Mouse (Mus musculus) retina, embryonic 14.5 days (tissue): ENCODE results near the gene Uhrf2.
"Not testable (repeated sequence)": the region's sequence is repeated elsewhere in the genome, so short reads cannot be mapped to it uniquely, and the experiment has no call there.

Experiments used
- DNase-seq: peaks from one replicate; pipeline ENCODE4 v3.0.0-alpha.2; 2015; ENCODE audit warnings: low spot score

Gene Uhrf2

GRCm38 (mm10) chr19:30029894-30030635 is at the start of gene Uhrf2:
Gene Uhrf2, plus strand, starts transcription at chr19:30030513.
- peak; percentile 98 for DNase-seq

DNA sequence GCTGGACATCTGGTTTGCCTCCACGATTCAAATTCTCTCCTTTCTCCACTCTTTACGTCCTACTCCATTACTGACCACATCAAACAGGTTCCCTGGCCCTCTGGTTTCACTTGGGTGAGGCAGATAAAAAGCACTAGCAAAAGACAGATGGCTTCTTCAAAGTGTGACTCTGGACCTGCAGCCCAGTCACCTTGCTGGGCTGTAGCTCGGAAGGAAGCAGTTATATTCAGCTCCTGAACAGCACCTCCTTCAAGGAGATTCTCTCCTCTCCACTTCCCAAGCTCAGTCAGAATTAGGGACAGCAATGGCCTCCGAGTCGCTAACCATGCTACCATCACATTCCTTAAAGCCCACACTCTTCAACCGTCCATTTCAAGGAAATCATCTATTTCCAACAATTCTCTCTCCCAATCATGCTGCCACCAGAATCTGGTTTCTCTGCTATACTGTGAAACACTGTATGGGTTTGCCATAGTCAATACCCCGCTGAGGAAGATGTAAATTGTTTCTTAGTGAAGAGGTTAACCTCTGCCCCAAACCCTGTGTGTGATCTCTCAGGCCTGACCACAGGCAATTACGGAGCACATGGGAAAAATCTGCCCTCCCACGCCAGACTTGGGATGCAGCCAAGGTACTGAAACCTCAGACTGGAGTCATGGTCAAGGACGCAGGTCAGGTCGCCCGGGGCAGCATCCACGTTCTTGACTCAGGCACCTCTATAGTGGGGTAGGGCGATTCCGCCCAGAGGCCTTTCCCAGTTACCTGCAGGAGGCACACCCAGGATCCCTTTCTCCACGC is 45.9 kb upstream of the Uhrf2 start:
- DNase-seq: no peak

DNA sequence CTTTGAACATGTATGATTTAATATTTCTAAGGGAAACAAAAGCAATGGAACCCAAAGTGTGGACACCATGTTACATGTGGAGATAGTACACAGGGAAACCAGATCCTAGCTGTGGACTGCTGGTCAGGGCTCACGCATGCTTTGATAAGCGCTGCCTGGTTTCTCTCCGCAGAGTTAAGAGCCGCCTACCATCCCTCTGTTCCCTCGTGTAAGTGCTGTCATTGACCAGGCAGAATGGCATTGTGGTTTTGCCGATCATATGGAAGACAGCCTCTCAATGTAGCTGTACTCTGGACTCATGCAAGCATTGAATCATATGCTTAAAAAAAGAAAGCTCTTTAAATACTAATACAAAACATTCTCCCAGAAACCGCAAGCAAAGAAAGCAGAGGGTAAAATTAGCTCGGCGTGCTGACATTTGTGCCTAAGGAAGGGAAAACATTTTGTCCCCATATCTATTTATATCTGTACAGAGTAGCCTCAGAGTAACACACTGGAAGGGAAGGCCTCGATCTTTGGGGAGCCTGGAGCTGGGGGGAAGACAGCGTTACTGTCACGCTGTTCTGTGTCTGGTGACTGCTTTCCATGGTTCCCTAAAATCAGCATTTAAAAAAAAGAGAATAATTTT is 43.7 kb upstream of the Uhrf2 start:
- no peak for DNase-seq

GRCm38 (mm10) chr19:30000406-30001365 is 29.6 kb upstream of the Uhrf2 start:
- no peak for DNase-seq

- no peak for DNase-seq
These were observed 28.8 kb upstream of the Uhrf2 start for GRCm38 (mm10) chr19:30001550-30001949.

GRCm38 (mm10) chr19:30003621-30004020 is 26.7 kb upstream of the Uhrf2 start, which contains the start of gene Trpd52l3:
Gene Trpd52l3, plus strand, starts transcription at chr19:30003790.
- no peak for DNase-seq

- no peak for DNase-seq
These were observed 23.9 kb upstream of the Uhrf2 start for GRCm38 (mm10) chr19:30006371-30006770.

GRCm38 (mm10) chr19:30010520-30011296 is 19.6 kb upstream of the Uhrf2 start:
- no peak for DNase-seq

- no peak for DNase-seq
These were observed 16.0 kb upstream of the Uhrf2 start for GRCm38 (mm10) chr19:30014331-30014730.

DNA sequence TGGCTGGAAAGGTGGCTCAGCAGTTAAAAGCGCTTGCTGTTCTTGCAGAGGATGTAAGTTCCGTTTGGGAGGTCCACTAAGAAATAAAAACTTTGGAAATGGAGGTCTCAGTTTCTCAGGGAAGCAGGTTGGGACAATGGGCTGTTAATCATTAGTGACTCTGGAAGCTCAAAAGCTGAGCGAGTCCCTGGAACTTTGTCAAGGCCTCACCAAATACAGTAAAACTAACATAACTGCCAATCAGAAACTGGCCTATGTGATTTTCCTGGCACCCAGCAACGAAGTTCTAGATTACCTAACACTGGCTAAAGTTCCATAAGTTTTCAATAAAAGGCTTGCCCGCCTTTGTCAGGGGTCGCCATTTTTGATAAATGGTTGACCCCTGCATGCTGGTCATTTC is 14.2 kb upstream of the Uhrf2 start:
- DNase-seq: no peak

DNA sequence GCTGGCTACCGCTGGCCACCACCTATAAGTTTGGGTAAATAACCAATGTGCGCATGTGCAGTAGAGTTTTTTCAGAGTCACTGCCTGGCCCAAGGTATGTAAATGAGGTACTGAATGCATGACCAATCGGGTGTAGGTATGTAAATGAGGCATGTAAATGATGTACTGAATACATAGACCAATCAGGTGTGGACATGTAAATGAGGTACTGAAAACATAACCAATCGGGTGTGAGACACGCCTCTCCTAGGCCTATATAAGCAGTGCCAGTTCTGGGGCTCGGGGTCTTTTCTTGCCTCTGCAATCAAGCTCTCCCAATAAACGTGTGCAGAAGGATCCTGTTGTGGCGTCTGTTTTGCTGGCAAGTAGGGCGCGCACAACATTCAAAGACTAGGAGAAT is 6.9 kb upstream of the Uhrf2 start:
- DNase-seq: not testable (repeated sequence)

DNA sequence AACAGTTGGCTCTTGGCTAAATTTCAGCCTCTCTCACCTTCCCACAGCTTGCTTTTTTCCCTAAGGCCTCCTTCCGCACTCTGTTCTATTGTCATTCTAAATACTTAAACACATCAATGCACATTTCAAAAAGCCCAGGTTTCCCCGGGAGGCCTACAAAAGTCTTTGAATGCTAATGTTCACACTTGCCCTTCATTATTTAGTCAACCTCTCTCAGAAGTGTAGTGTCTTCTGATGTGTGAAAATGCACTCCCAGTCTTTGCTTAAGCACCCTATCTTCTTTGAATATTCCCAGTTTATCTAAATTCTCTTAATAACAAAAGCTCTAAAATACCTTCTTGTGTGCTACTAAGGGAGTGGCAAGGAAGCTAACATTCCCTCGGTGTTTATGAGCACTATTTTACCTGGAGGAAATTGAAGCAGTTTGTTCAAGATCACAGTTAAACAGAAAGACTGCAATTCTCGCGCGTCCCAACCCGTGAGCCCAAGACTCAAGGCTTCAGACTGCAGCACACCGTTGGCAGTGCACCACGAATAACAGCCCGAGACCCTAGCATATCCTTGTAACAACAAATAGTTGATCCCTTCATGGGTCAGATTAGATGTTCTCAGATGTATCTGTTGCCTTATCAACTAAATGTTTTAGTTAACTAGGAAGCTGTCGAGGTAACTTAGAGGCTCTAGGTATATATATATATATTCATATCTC is 1.2 kb upstream of the Uhrf2 start:
- peak; percentile 48 for DNase-seq

DNA sequence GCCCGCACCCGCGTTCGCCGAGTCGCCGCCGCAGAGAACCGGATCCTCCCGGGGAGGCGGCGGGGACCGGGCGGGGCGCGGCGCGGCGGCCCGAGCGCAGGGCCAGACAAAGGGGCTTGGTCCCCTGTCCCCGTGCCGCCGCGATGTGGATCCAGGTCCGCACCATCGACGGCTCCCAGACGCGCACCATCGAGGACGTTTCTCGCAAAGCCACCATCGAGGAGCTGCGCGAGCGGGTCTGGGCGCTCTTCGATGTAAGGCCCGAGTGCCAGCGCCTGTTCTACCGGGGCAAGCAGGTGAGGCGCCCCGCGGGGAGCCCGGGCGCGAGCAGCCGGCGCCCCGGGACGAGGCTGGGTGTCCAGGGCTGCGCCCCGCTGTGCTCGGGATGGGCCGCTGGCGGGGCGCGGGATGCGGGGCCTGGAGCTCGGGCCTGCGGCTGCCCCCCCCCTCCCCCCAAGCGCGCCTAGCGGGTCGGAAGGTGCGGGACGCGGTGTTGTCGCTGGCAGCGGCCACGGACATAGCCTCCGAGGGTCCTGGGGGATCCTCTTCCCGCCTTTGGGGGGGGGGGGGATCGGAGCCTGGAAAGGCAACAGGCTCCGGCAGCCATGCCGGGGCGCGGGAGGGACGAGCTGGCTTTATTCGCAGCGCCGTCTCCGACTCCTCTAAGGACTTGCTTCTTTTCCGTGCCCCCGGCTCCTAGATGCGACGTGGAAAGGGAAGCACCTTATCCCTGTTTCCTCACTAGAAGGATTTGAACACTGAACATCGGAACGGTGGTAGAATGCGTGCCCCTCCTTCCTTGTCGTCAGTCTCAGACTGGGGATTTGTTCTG is 539 bp downstream of the Uhrf2 start:
- peak; percentile 50 for DNase-seq

- peak; percentile 21 for DNase-seq
These were observed 1.2 kb downstream of the Uhrf2 start for GRCm38 (mm10) chr19:30031468-30031931.

DNA sequence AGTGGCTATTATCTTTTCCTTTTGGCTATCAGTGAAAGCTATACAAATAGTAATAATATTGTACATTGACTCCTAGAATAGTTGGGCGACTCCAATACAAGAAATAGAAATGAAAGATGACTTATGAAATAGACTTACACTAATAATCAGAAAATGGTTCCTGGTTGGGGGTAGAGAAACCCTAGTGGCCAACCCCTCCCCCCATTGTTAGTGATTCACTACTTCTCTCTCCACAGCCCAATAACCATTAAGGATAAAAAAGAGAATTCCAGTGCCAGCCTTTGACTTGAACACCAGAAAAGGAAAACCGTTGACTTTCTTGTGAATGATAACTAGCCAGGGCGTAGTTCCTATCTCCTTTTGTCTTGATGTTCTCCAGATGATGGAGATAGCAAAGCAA is 1.9 kb downstream of the Uhrf2 start:
- DNase-seq: no peak

GRCm38 (mm10) chr19:30035361-30035760 is 5.0 kb downstream of the Uhrf2 start:
- DNase-seq: no peak

DNA sequence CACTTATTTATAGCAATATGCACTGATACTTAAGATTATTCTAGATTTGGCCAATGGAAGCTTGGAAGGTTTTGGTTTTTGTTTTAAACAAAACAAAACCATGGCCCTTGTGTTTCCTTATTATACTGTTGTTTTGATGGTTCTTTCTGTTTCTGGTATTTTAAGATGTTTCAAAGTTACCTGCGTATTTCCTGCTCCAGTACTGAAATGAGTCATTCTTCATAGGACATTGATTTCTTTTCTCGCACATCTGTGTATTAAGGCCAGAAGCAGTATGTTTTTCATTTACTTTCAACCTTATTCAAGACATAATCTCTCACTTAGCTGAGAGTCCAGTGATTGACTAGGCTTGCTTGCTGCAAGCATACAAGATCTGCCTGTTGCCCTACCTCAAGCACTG is 13.4 kb downstream of the Uhrf2 start:
- no peak for DNase-seq

DNA sequence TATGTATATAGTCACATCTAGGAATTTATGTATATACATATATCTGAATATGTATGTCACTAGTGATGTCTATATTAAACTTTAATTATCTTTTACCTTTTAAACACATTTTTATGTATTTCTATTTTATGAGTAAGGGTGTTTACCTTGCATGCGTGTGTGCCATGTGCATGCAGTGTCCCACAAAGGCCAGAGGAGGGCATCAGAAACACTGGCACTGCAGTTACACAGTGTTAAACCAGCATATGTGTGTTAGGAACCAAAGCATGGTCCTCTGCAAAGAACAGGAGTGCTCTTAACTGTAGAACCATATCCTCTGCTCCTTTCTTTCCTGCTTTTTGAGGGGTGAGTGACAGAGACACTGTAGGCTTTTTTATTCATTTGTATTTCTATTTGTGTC is 14.3 kb downstream of the Uhrf2 start:
- no peak for DNase-seq

- no peak for DNase-seq
These were observed 15.5 kb downstream of the Uhrf2 start for GRCm38 (mm10) chr19:30045857-30046256.
